Mouse (Mus musculus) cortical plate, adult 2 months (tissue): ENCODE data around the gene 1810037I17Rik. TPM values are rescaled to one million over a fixed set of nuclear protein-coding genes. Genes with fewer than 3 reads are reported as not detected.

ENCODE experiments used
- H3K27ac ChIP-seq: fragments of 200-500 bp; 2 replicates; pipeline ENCODE4 v1.5.1; 2012; ENCODE audit warnings: low read length, control low read depth, inconsistent platforms; ENCODE audit not compliant: insufficient read depth
- H3K4me1 ChIP-seq: fragments of 200-500 bp; 2 replicates; pipeline ENCODE4 v1.6.1; 2011; ENCODE audit warnings: low read length; ENCODE audit not compliant: control insufficient read depth, insufficient read depth
- H3K4me3 ChIP-seq: fragments of 200-500 bp; 2 replicates; pipeline ENCODE4 v1.5.1; 2011; ENCODE audit warnings: mild to moderate bottlenecking, low read length, control low read depth; ENCODE audit not compliant: insufficient read depth
- CTCF ChIP-seq: fragments of 200-500 bp; IDR thresholded peaks from 2 replicates; pipeline ENCODE4 v1.5.1; 2011; ENCODE audit warnings: mild to moderate bottlenecking, control low read depth, low read length; ENCODE audit not compliant: insufficient read depth; ENCODE audit errors: extremely low read depth
- POLR2A ChIP-seq: fragments of 200-500 bp; IDR thresholded peaks from 2 replicates; pipeline ENCODE4 v1.6.1; 2011; ENCODE audit warnings: mild to moderate bottlenecking, low read length, control low read depth; ENCODE audit not compliant: insufficient read depth; ENCODE audit errors: extremely low read depth
- polyA plus RNA-seq: library from polyadenylated mRNA; depleted of rRNA; stranded (reverse); fragments of >200 nt; gene quantifications from 2 replicates; pipeline ENCODE4 v1.2.3, GENCODE M21; 2012; rRNA removed

1810037I17Rik gene
- polyA plus RNA-seq = 70.8 and 80.5 TPM in 2 replicates

DNA sequence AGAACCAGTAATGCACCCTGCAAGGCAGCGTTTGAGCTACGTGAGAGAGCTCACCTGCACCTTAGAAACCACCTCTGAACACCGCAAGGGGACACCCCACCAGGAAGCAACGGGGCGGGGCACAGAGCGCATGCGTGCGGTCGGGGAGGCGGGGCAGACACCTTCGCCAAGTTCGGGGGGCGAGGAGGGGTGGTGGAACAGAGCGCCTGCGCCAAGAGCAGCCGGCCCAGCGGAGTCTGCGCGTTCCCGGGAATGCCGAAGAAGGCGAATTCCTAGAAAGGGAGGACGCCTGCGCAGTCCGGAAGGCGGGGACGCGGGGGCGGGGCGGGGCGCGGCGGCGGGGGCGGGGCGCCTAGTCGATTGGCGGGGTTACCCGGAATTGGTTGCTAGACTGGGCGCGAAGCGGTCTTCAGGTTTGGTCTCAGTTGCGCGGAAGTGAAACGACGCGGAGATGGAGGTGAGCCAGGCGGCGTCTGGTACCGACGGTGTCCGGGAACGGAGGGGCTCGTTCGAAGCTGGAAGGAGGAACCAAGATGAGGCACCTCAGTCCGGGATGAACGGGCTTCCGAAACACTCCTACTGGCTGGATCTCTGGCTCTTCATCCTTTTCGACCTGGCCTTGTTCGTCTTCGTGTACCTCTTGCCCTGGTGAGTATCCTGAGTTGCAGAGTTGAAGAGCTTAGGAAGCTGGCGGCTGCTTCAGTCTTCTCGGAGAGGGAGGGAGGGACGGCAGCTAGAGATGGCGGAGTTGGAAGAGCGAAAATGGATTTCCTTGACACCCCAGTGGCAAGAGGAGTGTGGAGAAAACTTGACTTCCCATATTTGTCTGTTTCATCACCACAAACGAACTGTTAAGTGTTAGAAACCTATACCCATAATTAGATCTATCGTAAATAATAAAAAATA is at the start of gene 1810037I17Rik:
Gene 1810037I17Rik, plus strand, starts transcription at position 195 of the 906 bp plus-strand sequence.
- Histone ChIP-seq H3K27ac (peak within 1 kb of the TSS; percentile 65), H3K4me1 (no peaks in the 10 kb centered on the region), H3K4me3 (peak within 1 kb of the TSS; percentile 90)
- peak; percentile 84 for TF ChIP-seq POLR2A
- TF ChIP-seq CTCF = 0 out of 2 replicates have a peak, but pooled peaks have one; percentile 4

DNA sequence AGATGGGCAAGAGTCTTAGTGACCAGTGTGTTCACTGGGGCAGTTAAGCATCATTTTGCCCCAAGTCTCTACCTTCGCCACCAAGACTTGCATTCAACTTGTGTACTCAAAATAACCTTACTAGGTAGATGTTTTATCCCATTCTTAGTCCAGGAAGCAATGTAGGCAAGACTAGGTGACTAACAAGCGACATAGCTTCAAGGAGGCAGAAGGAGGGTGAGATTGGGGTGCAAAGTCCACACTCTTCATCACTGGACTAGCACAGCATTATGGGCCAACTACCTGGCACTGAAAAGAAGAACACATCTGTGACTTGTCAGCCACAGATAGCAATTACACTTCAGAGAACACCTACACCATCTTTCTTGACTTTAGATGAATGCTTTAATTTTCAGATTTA is 47.1 kb upstream of the 1810037I17Rik start:
- TF ChIP-seq POLR2A (no peak), CTCF (no peak)
- Histone ChIP-seq H3K27ac (no peak overlapping the region), H3K4me1 (no peaks in the 10 kb centered on the region), H3K4me3 (no peak overlapping the region)

DNA sequence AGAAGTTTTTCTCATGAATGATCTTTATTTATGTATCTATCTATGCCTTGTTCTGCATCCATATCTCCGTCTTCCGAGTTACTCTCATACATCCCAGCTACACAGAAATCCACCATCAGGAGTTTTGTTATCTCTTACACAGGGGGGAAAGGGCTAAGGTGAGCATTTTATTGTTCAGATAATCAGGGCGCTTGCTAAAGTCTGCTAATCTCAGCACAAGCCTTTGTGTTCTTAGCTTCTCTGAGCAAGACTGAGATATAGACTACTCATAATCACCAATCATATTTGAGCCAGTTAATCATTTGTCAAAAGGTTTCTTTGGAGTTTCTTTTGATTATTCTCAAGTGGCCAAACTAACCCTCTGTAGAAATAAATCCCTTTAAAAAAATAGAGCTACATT is 46.5 kb upstream of the 1810037I17Rik start:
- H3K4me1 ChIP-seq = no peaks in the 10 kb centered on the region
- TF ChIP-seq POLR2A = no peak
- TF ChIP-seq CTCF = no peak
- no peak overlapping the region for H3K27ac ChIP-seq
- no peak overlapping the region for H3K4me3 ChIP-seq

DNA sequence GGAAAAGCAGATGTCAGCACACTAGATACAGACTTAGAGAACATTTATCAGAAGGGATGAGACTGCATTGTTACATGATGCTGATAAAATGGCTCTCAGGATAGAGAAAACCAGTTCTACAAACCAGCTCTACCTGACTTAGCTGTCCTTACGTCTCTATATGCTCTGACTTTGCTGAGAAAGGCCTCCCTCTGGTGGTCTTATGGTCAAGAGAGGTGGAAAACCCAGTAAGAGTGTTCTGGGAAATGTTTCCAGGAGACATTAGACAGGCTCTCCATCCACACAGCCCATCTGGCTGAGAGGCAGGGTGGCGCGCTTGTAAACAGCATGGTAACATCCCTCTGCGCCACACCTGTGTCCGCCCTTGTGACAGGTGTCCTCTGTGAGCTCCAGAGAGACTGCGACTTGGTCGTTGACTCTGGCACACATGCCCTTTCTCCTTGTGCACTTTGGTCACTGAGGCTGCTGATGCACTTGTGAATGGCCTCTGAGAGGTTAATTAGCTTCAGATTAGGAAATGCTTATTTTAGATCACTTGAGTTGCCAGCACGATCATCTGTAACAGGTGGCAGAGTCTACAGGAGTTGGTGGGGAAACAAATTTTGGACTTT is 45.2 kb upstream of the 1810037I17Rik start:
- Histone ChIP-seq H3K4me1 (no peaks in the 10 kb centered on the region), H3K27ac (no peak overlapping the region), H3K4me3 (no peak overlapping the region)
- TF ChIP-seq POLR2A (no peak), CTCF (no peak)

DNA sequence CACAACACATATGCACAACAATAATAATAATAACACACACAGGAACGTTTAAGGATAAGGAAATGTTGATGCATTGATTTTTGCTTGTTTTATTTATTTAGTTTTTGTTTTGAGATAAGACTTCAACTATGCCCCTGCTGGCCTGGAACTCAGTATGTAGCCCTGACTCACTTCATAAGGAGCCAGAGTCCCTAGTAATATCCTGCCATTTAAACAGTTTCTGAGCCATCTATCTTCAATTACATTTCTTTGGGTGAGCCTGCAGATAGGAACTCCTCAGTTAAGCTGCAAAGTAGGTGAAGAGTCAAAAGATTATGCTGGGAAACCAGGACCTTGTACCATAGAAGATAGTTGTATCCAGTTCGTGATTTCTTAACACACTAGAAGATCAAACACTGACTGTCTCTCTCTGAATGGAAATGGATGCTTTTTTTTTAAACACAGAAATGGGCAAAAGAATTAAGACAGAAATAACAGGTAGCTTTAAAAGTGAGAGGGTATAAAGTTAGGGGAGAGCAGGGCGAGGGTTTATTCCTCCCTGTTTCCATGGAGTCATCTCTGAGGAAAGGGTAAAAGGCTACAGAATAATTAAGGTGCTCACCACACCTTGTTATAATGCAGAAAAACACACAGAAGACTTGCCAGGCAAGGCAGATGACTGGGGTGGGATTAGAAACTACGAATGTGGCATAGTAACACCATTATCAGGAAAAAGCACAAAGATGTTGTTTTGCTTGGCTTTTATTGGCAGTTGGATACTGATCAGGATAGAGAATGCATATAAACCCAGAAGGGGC is 36.3 kb upstream of the 1810037I17Rik start:
- Histone ChIP-seq H3K4me1 (no peaks in the 10 kb centered on the region), H3K4me3 (no peak overlapping the region), H3K27ac (no peak overlapping the region)
- no peak for TF ChIP-seq CTCF
- no peak for TF ChIP-seq POLR2A

DNA sequence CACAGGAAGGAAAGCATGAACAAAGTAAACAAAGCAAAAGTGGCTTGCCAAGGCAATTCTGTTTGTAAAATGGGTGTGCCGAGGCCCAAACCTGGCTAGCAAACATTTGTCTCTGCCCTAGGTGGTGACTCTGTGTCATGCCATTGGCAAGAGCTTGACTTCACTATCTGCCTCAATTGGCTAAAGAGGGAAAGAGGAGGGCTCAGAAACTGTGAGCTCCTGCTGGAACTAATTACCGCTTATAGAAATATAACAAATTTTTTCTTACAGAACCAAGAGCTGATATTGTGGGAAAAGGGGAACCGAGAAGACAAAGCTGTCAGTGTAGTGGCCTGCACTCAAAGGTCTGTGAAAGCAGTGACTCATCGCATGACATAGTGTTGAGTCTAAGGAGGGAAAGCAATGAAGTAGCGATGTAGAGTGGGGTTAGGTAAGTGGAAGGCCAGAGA is 35.6 kb upstream of the 1810037I17Rik start:
- Histone ChIP-seq H3K4me3 (no peak overlapping the region), H3K4me1 (no peaks in the 10 kb centered on the region), H3K27ac (no peak overlapping the region)
- TF ChIP-seq POLR2A (no peak), CTCF (no peak)

DNA sequence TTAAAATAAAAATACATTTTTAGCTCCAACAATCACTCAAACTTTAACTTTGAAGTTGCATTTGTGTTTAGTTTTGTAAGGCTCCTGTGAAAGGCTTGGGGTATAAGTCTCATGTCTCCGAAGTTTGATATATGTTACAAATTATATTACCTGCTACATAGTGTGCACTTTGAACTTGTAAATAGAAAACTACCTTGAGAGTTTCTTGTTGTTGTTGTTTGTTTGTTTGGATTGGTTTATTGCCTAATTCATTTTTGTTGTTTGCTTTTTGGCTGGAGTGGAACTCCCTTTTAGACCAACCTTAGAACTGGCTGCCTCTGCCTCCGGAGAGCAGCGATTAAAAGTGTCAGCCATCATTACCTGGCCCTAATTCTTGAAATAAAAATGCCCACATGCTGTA is 29.2 kb upstream of the 1810037I17Rik start, which contains the start of gene Fabp2:
Gene Fabp2, plus strand, starts transcription at position 301 of the 400 bp plus-strand sequence.
- Histone ChIP-seq H3K4me3 (no peak within 1 kb of the TSS), H3K4me1 (no peaks in the 10 kb centered on the region), H3K27ac (no peak within 1 kb of the TSS)
- no peak for TF ChIP-seq POLR2A
- no peak for TF ChIP-seq CTCF

DNA sequence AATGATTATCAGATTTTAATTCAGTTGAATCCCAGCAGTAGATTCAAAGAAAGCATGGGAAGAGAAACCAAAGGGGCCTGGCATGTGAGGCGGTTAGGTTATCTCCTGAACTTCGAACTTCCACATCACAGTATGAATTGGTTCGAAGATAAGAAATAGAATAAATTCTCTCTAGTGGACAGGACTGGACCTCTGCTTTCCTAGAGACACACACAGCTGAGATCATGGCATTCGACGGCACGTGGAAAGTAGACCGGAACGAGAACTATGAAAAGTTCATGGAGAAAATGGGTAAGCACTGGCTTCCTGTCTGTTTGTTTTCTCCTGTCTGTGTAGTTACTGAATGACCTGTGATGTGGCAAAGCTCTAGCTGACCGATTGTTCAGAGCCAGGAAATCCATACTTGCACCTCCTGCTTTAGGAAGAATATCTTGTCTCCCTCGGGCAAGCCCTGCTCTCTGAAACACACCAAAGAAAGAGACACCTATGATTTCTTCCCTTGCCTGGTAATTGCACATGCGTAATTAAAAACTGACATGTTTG is 28.7 kb upstream of the 1810037I17Rik start:
- no peak overlapping the region for H3K4me3 ChIP-seq
- TF ChIP-seq POLR2A = no peak
- no peak for TF ChIP-seq CTCF
- H3K4me1 ChIP-seq = no peaks in the 10 kb centered on the region
- H3K27ac ChIP-seq = no peak overlapping the region

DNA sequence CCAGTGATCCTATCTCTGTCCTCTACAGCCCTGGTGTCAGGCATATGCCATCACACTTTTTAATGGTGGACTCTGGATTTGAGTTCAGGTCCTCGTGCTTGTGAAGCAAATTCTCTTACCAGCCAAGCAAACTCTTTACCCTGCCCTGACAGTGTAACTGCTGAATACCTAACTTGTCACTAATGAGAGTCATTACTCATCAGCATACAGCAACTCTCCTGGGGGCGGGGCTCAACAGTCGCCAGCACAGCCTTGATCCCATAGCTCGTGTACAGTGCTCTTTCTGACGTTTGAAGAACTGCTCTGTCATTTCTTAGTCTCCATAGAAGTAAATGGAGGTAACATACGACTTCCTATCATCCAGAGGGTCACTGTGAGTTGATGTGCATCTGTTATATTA is 25.7 kb upstream of the 1810037I17Rik start:
- Histone ChIP-seq H3K4me3 (no peak overlapping the region), H3K27ac (no peak overlapping the region), H3K4me1 (no peaks in the 10 kb centered on the region)
- TF ChIP-seq CTCF = no peak
- TF ChIP-seq POLR2A = no peak
